Mouse (Mus musculus) neural tube, embryonic 10.5 days (tissue): ENCODE results near the gene Senp5.
A peak's percentile ranks its signal among the peaks of the same experiment; 100 is the strongest.
"Not testable (repeated sequence)": the region's sequence is repeated elsewhere in the genome, so short reads cannot be mapped to it uniquely, and the experiment has no call there.

Source experiments
- DNase-seq: peaks from one replicate; pipeline ENCODE4 v3.0.0-alpha.2; 2017; ENCODE audit warnings: low spot score; ENCODE audit errors: extremely low spot score

Gene Senp5

DNA sequence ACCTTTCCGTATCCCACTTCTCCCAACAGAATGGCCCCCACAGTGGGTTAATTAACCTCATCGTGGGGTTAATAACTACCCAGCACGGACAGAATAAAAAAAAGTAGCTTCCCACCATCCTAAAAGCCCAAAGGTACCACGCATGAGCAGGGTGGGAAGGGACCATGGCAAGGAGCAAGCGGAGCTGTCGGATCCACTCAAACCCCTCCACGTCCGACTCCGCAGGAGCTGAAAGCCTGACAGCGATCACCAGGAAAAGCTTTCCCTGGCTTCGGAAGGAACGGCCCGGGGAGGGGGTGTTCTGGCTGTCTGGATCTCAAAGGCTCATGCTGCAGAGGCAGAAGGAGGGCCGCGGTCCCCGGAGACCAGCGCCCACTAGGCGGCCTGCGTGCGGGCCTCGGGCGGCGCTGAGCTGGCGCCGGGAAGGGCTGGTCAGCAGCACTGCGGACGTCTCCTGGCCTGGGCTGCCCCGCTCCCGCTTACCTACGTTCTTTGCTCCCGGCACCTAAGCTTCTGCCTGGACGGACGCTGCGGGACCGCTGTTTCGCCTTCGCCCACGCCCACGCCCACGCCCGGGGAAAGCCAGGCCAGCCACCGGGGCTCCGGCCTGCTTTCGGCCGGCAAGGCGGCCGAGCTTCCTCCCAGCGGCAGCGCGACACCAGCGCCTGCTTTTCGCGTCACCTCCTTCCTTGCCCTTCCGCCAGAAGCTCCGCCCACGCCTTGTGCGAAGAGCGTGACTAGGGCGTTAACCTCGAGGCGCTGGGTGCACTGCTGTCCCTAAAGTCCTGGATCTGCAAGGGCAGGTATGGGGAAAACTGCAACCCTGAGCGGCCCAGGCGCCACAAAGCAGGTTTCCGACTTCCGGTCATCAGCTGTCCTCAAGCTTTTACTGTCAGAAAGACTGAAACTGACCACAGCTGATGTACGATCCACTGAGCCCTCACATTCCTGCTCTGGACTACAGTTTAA, at the start of gene Senp5:
Gene Senp5 (minus strand): TSS at position 779 of the 969 bp plus-strand sequence.
- peak; percentile 85 for DNase-seq

DNA sequence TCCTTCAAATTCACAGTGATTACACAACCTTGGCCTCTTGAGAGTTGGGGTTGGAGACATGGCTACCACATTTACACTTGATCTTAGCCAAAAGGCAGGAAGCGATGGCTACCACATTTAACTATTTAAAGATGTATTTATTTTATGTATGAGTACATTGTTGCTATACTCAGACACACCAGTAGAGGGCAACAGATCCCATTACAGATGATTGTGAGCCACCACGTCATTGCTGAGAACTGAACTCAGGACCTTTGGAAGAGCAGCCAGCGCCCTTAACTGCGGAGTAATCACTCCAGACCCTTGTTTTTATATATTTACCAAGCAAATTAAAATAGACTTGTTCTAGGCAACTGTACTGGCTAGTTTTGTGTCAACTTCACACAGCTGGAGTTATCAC, 39.3 kb upstream of the Senp5 start:
- no peak for DNase-seq

- no peak for DNase-seq
These were observed 16.6 kb upstream of the Senp5 start for GRCm38 (mm10) chr16:32019678-32020077.

- no peak for DNase-seq
These were observed 7.2 kb upstream of the Senp5 start for GRCm38 (mm10) chr16:32010330-32010729.

GRCm38 (mm10) chr16:32009913-32010312, 6.8 kb upstream of the Senp5 start:
- no peak for DNase-seq

GRCm38 (mm10) chr16:32008529-32009293, 5.6 kb upstream of the Senp5 start:
- DNase-seq: no peak

GRCm38 (mm10) chr16:32004731-32005130, 1.6 kb upstream of the Senp5 start:
- DNase-seq: no peak

GRCm38 (mm10) chr16:31996371-31996770, 6.7 kb downstream of the Senp5 start:
- DNase-seq: no peak

GRCm38 (mm10) chr16:31993946-31994345, 9.1 kb downstream of the Senp5 start:
- no peak for DNase-seq

- DNase-seq: no peak
These were observed 9.9 kb downstream of the Senp5 start for GRCm38 (mm10) chr16:31993195-31993594.

GRCm38 (mm10) chr16:31992039-31992438, 11.0 kb downstream of the Senp5 start:
- DNase-seq: no peak

GRCm38 (mm10) chr16:31980946-31981345, 22.1 kb downstream of the Senp5 start:
- no peak for DNase-seq

DNA sequence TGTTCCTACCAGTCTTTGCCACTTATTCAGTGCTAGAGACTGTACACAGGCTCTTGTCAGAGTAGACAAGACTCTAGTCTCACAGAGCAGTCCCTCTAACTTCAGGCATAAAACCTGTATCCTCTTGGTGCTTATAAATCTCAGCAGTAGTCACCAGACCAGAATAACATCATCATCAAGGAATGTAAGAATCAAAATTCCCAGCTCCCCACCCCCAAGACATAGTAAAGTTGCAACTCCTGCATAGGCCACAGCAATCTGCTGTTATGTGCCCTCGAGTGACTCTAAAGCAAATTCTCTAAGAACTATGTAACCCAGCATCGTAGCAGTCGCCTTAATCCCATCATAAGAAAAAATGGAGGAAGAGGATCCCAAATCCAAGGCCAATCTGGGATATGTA, 23.6 kb downstream of the Senp5 start:
- no peak for DNase-seq

DNA sequence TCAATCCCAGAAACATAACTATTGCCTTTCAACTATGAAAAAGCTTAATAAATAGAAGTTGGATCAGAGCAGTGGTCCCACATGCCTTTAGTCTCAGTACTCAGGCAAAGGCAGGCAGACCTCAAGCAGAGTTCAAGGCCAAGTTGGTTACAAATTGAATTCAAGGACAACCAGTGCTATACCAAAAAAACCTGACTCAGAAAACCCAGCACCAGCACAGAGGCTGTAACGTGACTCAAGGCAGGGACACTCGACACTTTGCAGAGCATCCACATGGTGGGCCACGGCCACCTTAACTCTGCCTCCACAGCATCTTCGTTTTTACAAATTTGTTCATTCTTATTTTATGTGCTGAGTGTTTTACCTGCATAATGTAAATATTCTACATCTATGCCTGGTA, 27.8 kb downstream of the Senp5 start:
- DNase-seq: no peak

- DNase-seq: no peak
These were observed 39.9 kb downstream of the Senp5 start for GRCm38 (mm10) chr16:31963224-31963623.

- DNase-seq: peak; percentile 98
These were observed 54.7 kb downstream of the Senp5 start, which contains the start of the genes 0610012G03Rik and Ncbp2 for GRCm38 (mm10) chr16:31948345-31948774. TSS of gene 0610012G03Rik (minus strand) at chr16:31948494. TSS of gene Ncbp2 (plus strand) at chr16:31948513.

DNA sequence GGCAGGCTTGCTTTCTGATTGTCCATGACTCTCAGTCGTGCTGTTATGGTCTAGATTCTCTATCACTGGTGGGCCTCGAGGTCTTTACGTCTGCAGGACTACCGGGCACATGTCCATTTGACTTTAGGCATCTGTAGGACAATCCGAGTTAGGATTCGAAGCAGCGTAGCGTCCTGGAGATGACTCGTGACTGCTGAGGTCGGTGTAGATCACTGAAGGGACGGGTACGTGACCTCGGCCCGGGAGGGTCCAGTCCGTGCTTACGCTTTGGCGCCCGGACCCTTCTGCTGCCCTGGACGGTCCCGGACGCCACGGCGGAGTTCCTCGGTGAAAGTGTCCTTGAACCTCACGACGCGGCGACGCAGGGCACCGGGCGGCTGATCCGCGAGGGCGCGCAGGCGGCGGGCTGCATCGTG, 55.2 kb downstream of the Senp5 start:
- DNase-seq: no peak

DNA sequence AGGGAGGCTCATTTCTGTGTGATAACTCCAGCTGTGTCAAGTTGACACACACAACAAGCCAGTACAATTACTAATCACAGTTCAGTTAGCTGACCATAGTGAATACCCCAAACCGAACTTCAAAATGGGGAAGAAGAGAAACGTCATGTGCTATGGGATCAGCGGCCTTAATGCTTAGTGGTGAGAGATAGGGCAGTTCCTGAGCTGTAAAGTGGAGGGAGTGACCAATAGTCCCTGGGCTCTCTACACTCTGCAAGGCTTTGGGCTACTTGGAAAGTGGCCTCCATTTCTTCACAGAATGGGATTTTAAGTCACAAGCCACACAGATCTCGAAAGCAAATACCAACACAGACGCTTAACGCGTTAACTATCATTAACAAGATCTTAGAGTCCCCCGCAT, 55.8 kb downstream of the Senp5 start:
- no peak for DNase-seq

DNA sequence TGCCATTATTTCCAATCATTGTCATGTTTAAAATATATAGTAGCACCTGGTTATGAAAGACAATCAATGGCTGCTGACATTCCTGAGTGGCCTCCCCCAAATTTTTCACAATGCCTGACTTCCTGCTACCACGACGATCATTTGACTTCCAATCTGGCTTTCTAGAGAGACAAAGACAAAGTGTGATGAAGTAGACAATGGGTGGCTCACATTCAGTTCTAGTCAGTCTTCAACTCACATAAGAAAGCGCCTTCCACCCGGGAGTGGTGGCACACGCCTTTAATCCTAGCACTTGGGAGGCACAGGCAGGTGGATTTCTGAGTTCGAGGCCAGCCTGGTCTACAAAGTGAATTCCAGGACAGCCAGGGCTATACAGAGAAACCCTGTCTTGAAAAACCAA, 57.1 kb downstream of the Senp5 start:
- DNase-seq: not testable (repeated sequence)

DNA sequence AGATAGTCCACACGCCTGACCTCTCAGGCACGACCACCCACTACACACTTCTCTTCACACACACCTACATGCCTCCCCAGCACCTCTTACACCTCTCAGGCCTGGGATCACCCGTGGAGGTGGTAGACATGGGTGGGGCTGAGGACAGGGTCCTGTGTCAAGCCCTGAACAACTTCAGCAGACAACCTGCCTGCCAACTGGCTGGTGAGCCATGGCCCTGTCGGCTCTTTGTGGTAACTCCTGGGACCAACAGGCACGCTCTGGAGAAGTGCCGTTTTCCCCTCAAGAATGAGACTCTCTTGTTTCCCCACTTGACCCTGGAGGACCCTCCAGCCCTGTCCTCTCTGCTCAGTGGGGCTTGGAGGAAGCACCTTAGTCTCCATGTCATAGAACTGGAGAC, 57.7 kb downstream of the Senp5 start:
- no peak for DNase-seq

DNA sequence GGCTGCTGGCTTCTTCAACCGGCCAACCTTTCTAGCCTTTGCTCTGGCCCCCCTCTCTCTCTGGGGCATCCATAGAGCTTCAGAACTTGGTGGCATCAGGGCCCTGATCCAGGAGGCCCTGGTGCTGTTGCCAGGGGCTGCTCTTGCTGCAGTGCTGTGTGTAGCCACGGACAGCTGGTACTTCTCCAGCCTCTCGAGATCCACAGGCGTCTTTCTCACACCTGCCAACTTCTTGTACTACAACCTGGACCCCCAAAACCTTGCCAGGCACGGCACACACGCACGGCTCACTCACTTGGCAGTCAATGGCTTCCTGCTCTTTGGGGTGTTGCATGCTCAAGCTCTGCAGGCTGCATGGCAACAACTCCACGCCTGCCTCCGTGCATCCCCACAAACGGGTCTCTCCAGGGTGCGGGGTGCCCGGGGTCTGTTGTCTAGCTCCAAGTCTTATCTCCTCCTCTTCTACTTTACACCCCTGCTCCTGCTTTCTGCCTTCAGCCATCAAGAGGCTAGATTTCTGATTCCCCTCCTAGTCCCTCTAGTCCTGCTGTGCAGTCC, 58.3 kb downstream of the Senp5 start:
- DNase-seq: no peak

DNA sequence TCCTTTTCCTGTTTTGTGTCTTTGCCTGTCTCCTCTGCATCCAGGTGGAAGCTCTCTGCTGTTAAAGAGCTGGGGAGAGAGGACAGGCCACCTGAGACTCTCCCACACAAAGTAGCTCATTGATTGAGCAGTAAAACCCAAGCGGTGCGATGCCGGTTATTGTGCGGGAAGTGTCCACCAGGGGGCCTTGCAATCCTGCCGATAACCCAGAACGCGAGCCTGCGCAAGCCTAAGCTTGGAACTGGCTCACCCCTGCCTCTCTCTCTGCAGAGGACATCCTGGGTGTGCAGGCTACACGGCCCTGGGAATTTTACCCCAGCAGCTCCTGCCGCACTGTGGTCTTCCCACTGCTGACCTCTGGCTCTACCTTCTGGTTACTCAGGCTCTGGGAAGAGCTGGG, 59.1 kb downstream of the Senp5 start:
- peak; percentile 78 for DNase-seq
